ENCODE assay signal across 8 mouse cellular contexts in the genomic region with DNA sequence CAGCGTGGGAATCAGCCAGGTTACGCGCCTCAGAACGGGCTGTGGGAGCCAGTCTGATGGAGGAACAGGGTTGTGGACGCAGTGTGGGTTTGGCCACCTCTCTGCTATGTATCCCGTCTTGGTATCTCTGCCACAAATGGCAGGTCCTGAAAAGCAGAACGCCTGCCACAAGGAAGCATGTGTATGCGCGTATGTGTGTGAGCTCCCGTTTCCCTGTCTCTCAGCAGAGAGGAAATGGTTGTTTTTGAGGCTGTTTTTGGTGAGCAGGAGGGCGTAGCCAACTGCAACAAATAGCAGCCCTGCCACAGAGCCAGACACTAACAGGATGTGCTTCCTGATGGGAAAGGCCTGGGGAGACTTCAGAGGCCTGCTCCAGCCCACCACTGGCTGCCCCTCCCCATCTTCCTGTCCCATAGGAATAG. TPM values are rescaled to one million over a fixed set of nuclear protein-coding genes. Genes with fewer than 3 reads are reported as not detected.
A peak's percentile ranks its signal among the peaks of the same experiment; 100 is the strongest.
DNase-seq lines count a peak whose midpoint lies in the region; ATAC-seq lines count a peak whose summit lies in the region.
"Had no signal": no experiment of that assay in that cellular context is flagged by ENCODE, and none has a peak within 500 bp of the region (broad histone marks: within the 10 kb centered on the region; RNA-seq: fewer than 3 reads in every experiment).

No protein-coding gene starts in this region.

- WGBS in forebrain, embryonic 13.5 days, result 87% methylated on average over 11 of the region's 11 CpGs
- 70% methylated on average over 11 of the region's 11 CpGs for WGBS in limb, embryonic 11.5 days
- 91% methylated on average over 11 of the region's 11 CpGs for WGBS in midbrain, embryonic 14.5 days

- H3K36me3 ChIP-seq in forebrain, embryonic 13.5 days (ENCODE audit: poor library complexity, severe bottlenecking), result peaks cover 13% of the 10 kb centered on the region
- H3K36me3 ChIP-seq in limb, embryonic 11.5 days (ENCODE audit: control insufficient read depth, insufficient read depth, low read length), result peaks cover 2% of the 10 kb centered on the region; the same call in 1 of the 2 replicates
- H3K36me3 ChIP-seq in midbrain, embryonic 14.5 days (ENCODE audit: control insufficient read depth, insufficient read depth, low read length), result 0 out of 2 replicates have a peak, but pooled peaks cover 7% of the 10 kb centered on the region

- H3K4me1 ChIP-seq in brown adipose tissue, adult 24 weeks (ENCODE audit: control insufficient read depth, insufficient read depth, insufficient read length, low read length), result 0 out of 2 replicates have a peak, but pooled peaks cover 2% of the 10 kb centered on the region
- H3K4me1 ChIP-seq in forebrain, embryonic 13.5 days, result peaks cover 10% of the 10 kb centered on the region
- H3K4me1 ChIP-seq in limb, embryonic 11.5 days (ENCODE audit: control insufficient read depth, insufficient read depth, low read length), result peaks cover 30% of the 10 kb centered on the region
- H3K4me1 ChIP-seq in midbrain, embryonic 14.5 days (ENCODE audit: control insufficient read depth, insufficient read depth, low read length), result no peaks in the 10 kb centered on the region

- H3K4me2 ChIP-seq in forebrain, embryonic 13.5 days, result no peak overlapping the region
- no peak overlapping the region for H3K4me2 ChIP-seq in limb, embryonic 11.5 days (ENCODE audit: low read depth, severe bottlenecking)
- no peak overlapping the region for H3K4me2 ChIP-seq in midbrain, embryonic 14.5 days (ENCODE audit: low read length)

- no peaks in the 10 kb centered on the region for H3K27me3 ChIP-seq in forebrain, embryonic 13.5 days
- no peaks in the 10 kb centered on the region for H3K27me3 ChIP-seq in limb, embryonic 11.5 days (ENCODE audit: control insufficient read depth, insufficient read depth, low read length)
- H3K27me3 ChIP-seq in midbrain, embryonic 14.5 days (ENCODE audit: control insufficient read depth, insufficient read depth, low read length), result no peaks in the 10 kb centered on the region

- ATAC-seq in forebrain, embryonic 13.5 days, result no peak
- no peak for ATAC-seq in limb, embryonic 11.5 days (ENCODE audit: insufficient number of reproducible peaks, low FRiP score, low TSS enrichment, low read depth)
- no peak for ATAC-seq in midbrain, embryonic 14.5 days (ENCODE audit: low FRiP score, low TSS enrichment)

- H3K9ac ChIP-seq in forebrain, embryonic 13.5 days, result no peak overlapping the region
- H3K9ac ChIP-seq in limb, embryonic 11.5 days (ENCODE audit: low read length), result peak overlapping the region; percentile 22; the same call in 1 of the 2 replicates
- H3K9ac ChIP-seq in midbrain, embryonic 14.5 days (replicated peaks; ENCODE audit: low read length), result no peak overlapping the region; the same call in 1 of the 2 replicates

- peak overlapping the region; percentile 69 for H3K4me3 ChIP-seq in brown adipose tissue, adult 24 weeks (ENCODE audit: insufficient read depth, low read depth, low read length)
- H3K4me3 ChIP-seq in forebrain, embryonic 13.5 days, result 0 out of 2 replicates have a peak overlapping the region, but pooled peaks have one; percentile 7
- H3K4me3 ChIP-seq in limb, embryonic 11.5 days (ENCODE audit: low read depth, low read length), result no peak overlapping the region; the same call in 1 of the 2 replicates
- H3K4me3 ChIP-seq in midbrain, embryonic 14.5 days (replicated peaks; ENCODE audit: low read depth, low read length), result no peak overlapping the region

- DNase-seq in heart, postnatal 4 days, result peak; percentile 65
- no peak for DNase-seq in limb, embryonic 11.5 days (ENCODE audit: low spot score)
- DNase-seq in midbrain, embryonic 14.5 days, result peak; percentile 2
- no peak for DNase-seq in cerebellum, adult 9-11 months
- DNase-seq in layer of hippocampus, adult 9-10 months (ENCODE audit: low spot score), result no peak

- peak overlapping the region; percentile 97 for H3K27ac ChIP-seq in brown adipose tissue, adult 24 weeks (replicated peaks; ENCODE audit: low read depth, low read length)
- no peak overlapping the region for H3K27ac ChIP-seq in forebrain, embryonic 13.5 days
- H3K27ac ChIP-seq in limb, embryonic 11.5 days (replicated peaks; ENCODE audit: low read depth, low read length), result peak overlapping the region; percentile 30; the same call in 1 of the 2 replicates
- peak overlapping the region; percentile 41; the same call in 1 of the 2 replicates for H3K27ac ChIP-seq in midbrain, embryonic 14.5 days (replicated peaks; ENCODE audit: low read depth, low read length)

- no peaks in the 10 kb centered on the region for H3K9me3 ChIP-seq in forebrain, embryonic 13.5 days (replicated peaks)
- no peaks in the 10 kb centered on the region for H3K9me3 ChIP-seq in limb, embryonic 11.5 days (ENCODE audit: control insufficient read depth, low read length)
- H3K9me3 ChIP-seq in midbrain, embryonic 14.5 days (ENCODE audit: control insufficient read depth, low read length), result no peaks in the 10 kb centered on the region

RNA-seq across cellular contexts. Expression of a gene that starts 2.4 kb away (rescaled TPM):
- 13.1 and 22.6 TPM in 2 replicates for polyA plus RNA-seq in brown adipose tissue, adult 24 weeks (2012; ENCODE audit: insufficient read depth, insufficient read length, missing spikeins)
- polyA plus RNA-seq in forebrain, embryonic 13.5 days (2015; fragmentation: Nextera tagmentation; extraction: Ambion mirVana), result 7.7 and 10.1 TPM in 2 replicates
- total RNA-seq in heart, postnatal 4 days (2021), result 10 to 100 TPM; 25.2 to 27.4 TPM
- 9.7 and 10.8 TPM in 2 replicates for polyA plus RNA-seq in limb, embryonic 11.5 days (2014; fragmentation: Nextera tagmentation; extraction: Ambion mirVana)
- polyA plus RNA-seq in midbrain, embryonic 14.5 days (2014; fragmentation: Nextera tagmentation; extraction: Ambion mirVana), result 6.5 and 10.8 TPM in 2 replicates
- total RNA-seq: neutrophil, adult 5-6 weeks had no signal

RNA-seq across cellular contexts. Expression of a gene that starts 34.8 kb away (rescaled TPM):
- 10.1 and 12.9 TPM in 2 replicates for polyA plus RNA-seq in brown adipose tissue, adult 24 weeks (2012; ENCODE audit: insufficient read depth, insufficient read length, missing spikeins)
- polyA plus RNA-seq in forebrain, embryonic 13.5 days (2015; fragmentation: Nextera tagmentation; extraction: Ambion mirVana), result 41.2 and 45.3 TPM in 2 replicates
- total RNA-seq in heart, postnatal 4 days (2021), result 10 to 100 TPM; 16.4 to 17.5 TPM
- polyA plus RNA-seq in limb, embryonic 11.5 days (2014; fragmentation: Nextera tagmentation; extraction: Ambion mirVana), result 28.8 and 35.8 TPM in 2 replicates
- 34.1 and 34.4 TPM in 2 replicates for polyA plus RNA-seq in midbrain, embryonic 14.5 days (2014; fragmentation: Nextera tagmentation; extraction: Ambion mirVana)

RNA-seq across cellular contexts. Expression of a gene that starts 39.6 kb away (rescaled TPM):
- not detected in 2 replicates for polyA plus RNA-seq in brown adipose tissue, adult 24 weeks (2012; ENCODE audit: insufficient read depth, insufficient read length, missing spikeins)
- polyA plus RNA-seq in forebrain, embryonic 13.5 days (2015; fragmentation: Nextera tagmentation; extraction: Ambion mirVana), result not detected in 2 replicates
- 1 to 10 TPM; 1.4 TPM for total RNA-seq in heart, postnatal 4 days (2021)
- polyA plus RNA-seq in limb, embryonic 11.5 days (2014; fragmentation: Nextera tagmentation; extraction: Ambion mirVana), result 0.17 TPM in 1 of 2 replicates, not detected in the other
- not detected in 2 replicates for polyA plus RNA-seq in midbrain, embryonic 14.5 days (2014; fragmentation: Nextera tagmentation; extraction: Ambion mirVana)
- total RNA-seq: neutrophil, adult 5-6 weeks had no signal

RNA-seq across cellular contexts. Expression of a gene that starts 52.2 kb away (rescaled TPM):
- 9.6 and 11.5 TPM in 2 replicates for polyA plus RNA-seq in brown adipose tissue, adult 24 weeks (2012; ENCODE audit: insufficient read depth, insufficient read length, missing spikeins)
- 23.6 and 29.6 TPM in 2 replicates for polyA plus RNA-seq in forebrain, embryonic 13.5 days (2015; fragmentation: Nextera tagmentation; extraction: Ambion mirVana)
- 10 to 100 TPM; 25.2 to 25.6 TPM for total RNA-seq in heart, postnatal 4 days (2021)
- polyA plus RNA-seq in limb, embryonic 11.5 days (2014; fragmentation: Nextera tagmentation; extraction: Ambion mirVana), result 20.6 and 21.0 TPM in 2 replicates
- polyA plus RNA-seq in midbrain, embryonic 14.5 days (2014; fragmentation: Nextera tagmentation; extraction: Ambion mirVana), result 26.3 and 29.9 TPM in 2 replicates

Comparison
In these comparisons a context has a peak if more than half of its experiments do, and no peak if none do; other contexts are left out.
1. H3K4me3 ChIP-seq: peak in brown adipose tissue, adult 24 weeks (single experiment) and forebrain, embryonic 13.5 days (single experiment); none in limb, embryonic 11.5 days (single experiment) and midbrain, embryonic 14.5 days (single experiment).
2. DNase-seq: peak in heart, postnatal 4 days (single experiment) and midbrain, embryonic 14.5 days (single experiment); none in limb, embryonic 11.5 days (single experiment), cerebellum, adult 9-11 months (single experiment) and layer of hippocampus, adult 9-10 months (single experiment).